Comparison of ENCODE assay signal across 9 mouse cellular contexts in genomic region chr7:45759400-45759799, GRCm38 (mm10). TPM values are rescaled to one million over a fixed set of nuclear protein-coding genes. Genes with fewer than 3 reads are reported as not detected.
DNase-seq lines count a peak whose midpoint lies in the region; ATAC-seq lines count a peak whose summit lies in the region.
"Had no signal": no experiment of that assay in that cellular context is flagged by ENCODE, and none has a peak within 500 bp of the region (broad histone marks: within the 10 kb centered on the region; RNA-seq: fewer than 3 reads in every experiment).

No protein-coding gene starts in this region.

- ATAC-seq in liver, embryonic 16.5 days (ENCODE audit: low read depth), result no peak

- no peaks in the 10 kb centered on the region for H3K36me3 ChIP-seq in liver, embryonic 16.5 days (ENCODE audit: control insufficient read depth, insufficient read depth)

- no peak overlapping the region; the same call in 1 of the 2 replicates for H3K4me2 ChIP-seq in liver, embryonic 16.5 days (ENCODE audit: low read depth, low read length)

- H3K27me3 ChIP-seq in liver, embryonic 16.5 days (ENCODE audit: control insufficient read depth, insufficient read depth, low read depth, low read length), result peaks cover 14% of the 10 kb centered on the region

- no peak overlapping the region for H3K27ac ChIP-seq in liver, embryonic 16.5 days (ENCODE audit: low read length)

- peak overlapping the region; percentile 26; the same call in 1 of the 2 replicates for H3K4me3 ChIP-seq in liver, embryonic 16.5 days (ENCODE audit: low read depth, low read length)

- no peaks in the 10 kb centered on the region for H3K9me3 ChIP-seq in liver, embryonic 16.5 days (replicated peaks; ENCODE audit: control insufficient read depth, low read length)

- H3K9ac ChIP-seq in liver, embryonic 16.5 days (ENCODE audit: low read depth, low read length), result no peak overlapping the region

- H3K4me1 ChIP-seq in liver, embryonic 16.5 days (ENCODE audit: control insufficient read depth, low read depth, low read length), result no peaks in the 10 kb centered on the region

- WGBS in liver, embryonic 16.5 days (ENCODE audit: insufficient replicate concordance), result 7% methylated on average over 24 of the region's 27 CpGs

- DNase-seq in ovary, postnatal 36 days (ENCODE audit: low spot score), result peak; percentile 36
- no peak for DNase-seq in ovary, postnatal 14 days (ENCODE audit: low spot score)
- DNase-seq in kidney, adult 11 months, result peak; percentile 86
- DNase-seq in retina, postnatal 1 day, result peak; percentile 39
- DNase-seq in frontal cortex, postnatal 36 days (ENCODE audit: low spot score in 2 of 2), result no peak
- no peak for DNase-seq in ovary, postnatal 10 days (ENCODE audit: low spot score)
- no peak for DNase-seq in right cerebral cortex, postnatal 14 days

RNA-seq across cellular contexts. Expression of gene Lmtk3, which starts 24.1 kb away (rescaled TPM):
- not detected in 2 replicates for polyA plus RNA-seq in liver, embryonic 16.5 days (2015; fragmentation: Nextera tagmentation; extraction: Ambion mirVana)

RNA-seq across cellular contexts. Expression of gene Sult2b1, which starts 25.1 kb away (rescaled TPM):
- polyA plus RNA-seq in liver, embryonic 16.5 days (2015; fragmentation: Nextera tagmentation; extraction: Ambion mirVana), result 0.08 and 0.22 TPM in 2 replicates

RNA-seq across cellular contexts. Expression of gene Spaca4, which starts 33.8 kb away (rescaled TPM):
- polyA plus RNA-seq in liver, embryonic 16.5 days (2015; fragmentation: Nextera tagmentation; extraction: Ambion mirVana), result not detected in 2 replicates
- polyA plus RNA-seq: large intestine, adult 2 months had no signal

RNA-seq across cellular contexts. Expression of gene Fam83e, which starts 38.4 kb away (rescaled TPM):
- 0.16 and 0.30 TPM in 2 replicates for polyA plus RNA-seq in liver, embryonic 16.5 days (2015; fragmentation: Nextera tagmentation; extraction: Ambion mirVana)

RNA-seq across cellular contexts. Expression of gene Sphk2, which starts 41.6 kb away (rescaled TPM):
- polyA plus RNA-seq in liver, embryonic 16.5 days (2015; fragmentation: Nextera tagmentation; extraction: Ambion mirVana), result 11.0 and 13.9 TPM in 2 replicates

Comparison
In these comparisons a context has a peak if more than half of its experiments do, and no peak if none do; other contexts are left out.
1. DNase-seq: peak in ovary, postnatal 36 days (single experiment), kidney, adult 11 months (single experiment) and retina, postnatal 1 day (single experiment); none in ovary, postnatal 14 days (single experiment), frontal cortex, postnatal 36 days (0 of 2), ovary, postnatal 10 days (single experiment) and right cerebral cortex, postnatal 14 days (single experiment).